Mouse (Mus musculus) urinary bladder, adult 18-20 months (tissue): Measurements from ENCODE around the gene Olfr497.

Experiments
- DNase-seq, 2 experiments: peaks; one replicate each; pipeline ENCODE4 v3.0.0; 2022; ENCODE audit warnings: low spot score in 2 of 2, mixed read lengths in 2 of 2

Gene Olfr497

GRCm38 (mm10) chr7:108420121-108420520, at the start of gene Olfr497:
Gene Olfr497, plus strand, starts transcription at chr7:108420421.
- DNase-seq = no peak

- no peak for DNase-seq
Measured at GRCm38 (mm10) chr7:108392867-108393266, 27.4 kb upstream of the Olfr497 start, which contains the start of gene Olfr495. Gene Olfr495, plus strand, starts transcription at chr7:108393167.

- DNase-seq = no peak
Measured at GRCm38 (mm10) chr7:108465026-108465425, 44.8 kb downstream of the Olfr497 start, which contains the start of gene Olfr498. Gene Olfr498, plus strand, starts transcription at chr7:108465326.
